Mouse (Mus musculus): ENCODE data around the gene Msh6. TPM values are rescaled to one million over a fixed set of nuclear protein-coding genes. Genes with fewer than 3 reads are reported as not detected.

The Msh6 gene
- polyA plus RNA-seq, 1 experiment: 19.0 TPM

GRCm38 (mm10) chr17:87982112-87982511, 7.2 kb downstream of the Msh6 start:
- H3K4me1 ChIP-seq (ENCODE audit: control insufficient read depth, insufficient read depth, low read length): peaks cover 17% of the 10 kb centered on the region
- H3K27ac ChIP-seq (ENCODE audit: insufficient read depth, low read depth, low read length): no peak overlapping the region
- TF ChIP-seq POLR2A (IDR thresholded peaks at IDR 0.05; ENCODE audit: borderline replicate concordance, low read depth, low read length): no peak
- TF ChIP-seq CTCF (IDR thresholded peaks at IDR 0.05; ENCODE audit: low read depth, low read length): no peak
- no peak overlapping the region for H3K4me3 ChIP-seq (ENCODE audit: insufficient read depth, low read length)

DNA sequence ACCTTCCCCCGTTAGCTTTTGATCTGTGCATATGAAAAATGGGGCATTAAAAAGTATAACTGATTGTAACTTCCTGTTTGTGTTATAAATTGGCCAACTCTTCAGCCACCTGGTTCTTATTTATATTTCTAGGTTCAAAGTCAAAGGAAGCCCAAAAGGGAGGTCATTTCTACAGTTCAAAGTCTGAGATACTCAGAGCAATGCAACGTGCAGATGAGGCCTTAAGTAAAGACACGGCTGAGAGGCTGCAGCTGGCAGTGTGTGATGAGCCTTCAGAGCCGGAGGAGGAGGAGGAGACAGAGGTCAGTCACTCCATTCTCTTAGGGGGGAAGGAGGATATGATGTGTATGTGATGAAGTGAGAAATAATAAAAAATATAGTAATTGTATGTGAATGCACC, 8.5 kb downstream of the Msh6 start:
- Histone ChIP-seq H3K4me1 (ENCODE audit: control insufficient read depth, insufficient read depth, low read length) (peaks cover 17% of the 10 kb centered on the region), H3K27ac (ENCODE audit: insufficient read depth, low read depth, low read length) (no peak overlapping the region), H3K4me3 (ENCODE audit: insufficient read depth, low read length) (no peak overlapping the region)
- TF ChIP-seq POLR2A (IDR thresholded peaks at IDR 0.05; ENCODE audit: borderline replicate concordance, low read depth, low read length) (no peak), CTCF (IDR thresholded peaks at IDR 0.05; ENCODE audit: low read depth, low read length) (no peak)

- H3K4me1 ChIP-seq (ENCODE audit: control insufficient read depth, insufficient read depth, low read length): peaks cover 17% of the 10 kb centered on the region
- TF ChIP-seq POLR2A (IDR thresholded peaks at IDR 0.05; ENCODE audit: borderline replicate concordance, low read depth, low read length) (no peak), CTCF (IDR thresholded peaks at IDR 0.05; ENCODE audit: low read depth, low read length) (no peak)
- H3K27ac ChIP-seq (ENCODE audit: insufficient read depth, low read depth, low read length): peak overlapping the region; percentile 22
- H3K4me3 ChIP-seq (ENCODE audit: insufficient read depth, low read length): no peak overlapping the region
These were observed 9.8 kb downstream of the Msh6 start for GRCm38 (mm10) chr17:87984440-87985214.

DNA sequence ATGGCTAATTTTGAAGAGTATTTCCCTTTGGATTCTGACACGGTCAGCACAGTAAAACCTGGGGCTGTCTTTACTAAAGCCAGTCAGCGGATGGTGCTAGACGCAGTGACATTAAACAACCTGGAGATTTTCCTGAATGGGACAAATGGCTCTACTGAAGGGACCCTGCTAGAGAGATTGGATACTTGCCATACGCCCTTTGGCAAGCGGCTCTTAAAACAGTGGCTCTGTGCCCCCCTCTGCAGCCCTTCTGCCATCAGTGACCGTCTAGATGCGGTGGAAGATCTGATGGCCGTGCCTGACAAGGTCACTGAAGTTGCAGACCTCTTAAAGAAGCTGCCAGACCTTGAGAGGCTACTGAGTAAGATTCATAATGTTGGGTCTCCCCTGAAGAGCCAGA, 11.1 kb downstream of the Msh6 start:
- TF ChIP-seq POLR2A (IDR thresholded peaks at IDR 0.05; ENCODE audit: borderline replicate concordance, low read depth, low read length) (no peak), CTCF (IDR thresholded peaks at IDR 0.05; ENCODE audit: low read depth, low read length) (no peak)
- Histone ChIP-seq H3K27ac (ENCODE audit: insufficient read depth, low read depth, low read length) (no peak overlapping the region), H3K4me1 (ENCODE audit: control insufficient read depth, insufficient read depth, low read length) (peaks cover 14% of the 10 kb centered on the region), H3K4me3 (ENCODE audit: insufficient read depth, low read length) (no peak overlapping the region)

- peaks cover 14% of the 10 kb centered on the region for H3K4me1 ChIP-seq (ENCODE audit: control insufficient read depth, insufficient read depth, low read length)
- TF ChIP-seq POLR2A (IDR thresholded peaks at IDR 0.05; ENCODE audit: borderline replicate concordance, low read depth, low read length): no peak
- H3K27ac ChIP-seq (ENCODE audit: insufficient read depth, low read depth, low read length): no peak overlapping the region
- no peak overlapping the region for H3K4me3 ChIP-seq (ENCODE audit: insufficient read depth, low read length)
These were observed 12.6 kb downstream of the Msh6 start for GRCm38 (mm10) chr17:87987507-87987906.

GRCm38 (mm10) chr17:87992154-87992553, 17.3 kb downstream of the Msh6 start:
- no peak overlapping the region for H3K4me3 ChIP-seq (ENCODE audit: insufficient read depth, low read length)
- TF ChIP-seq POLR2A (IDR thresholded peaks at IDR 0.05; ENCODE audit: borderline replicate concordance, low read depth, low read length): no peak
- TF ChIP-seq CTCF (IDR thresholded peaks at IDR 0.05; ENCODE audit: low read depth, low read length): no peak
- H3K4me1 ChIP-seq (ENCODE audit: control insufficient read depth, insufficient read depth, low read length): no peaks in the 10 kb centered on the region
- no peak overlapping the region for H3K27ac ChIP-seq (ENCODE audit: insufficient read depth, low read depth, low read length)

GRCm38 (mm10) chr17:87993338-87993737, 18.5 kb downstream of the Msh6 start:
- Histone ChIP-seq H3K4me1 (ENCODE audit: control insufficient read depth, insufficient read depth, low read length) (no peaks in the 10 kb centered on the region), H3K27ac (ENCODE audit: insufficient read depth, low read depth, low read length) (no peak overlapping the region), H3K4me3 (ENCODE audit: insufficient read depth, low read length) (no peak overlapping the region)
- no peak for TF ChIP-seq POLR2A (IDR thresholded peaks at IDR 0.05; ENCODE audit: borderline replicate concordance, low read depth, low read length)
- no peak for TF ChIP-seq CTCF (IDR thresholded peaks at IDR 0.05; ENCODE audit: low read depth, low read length)

DNA sequence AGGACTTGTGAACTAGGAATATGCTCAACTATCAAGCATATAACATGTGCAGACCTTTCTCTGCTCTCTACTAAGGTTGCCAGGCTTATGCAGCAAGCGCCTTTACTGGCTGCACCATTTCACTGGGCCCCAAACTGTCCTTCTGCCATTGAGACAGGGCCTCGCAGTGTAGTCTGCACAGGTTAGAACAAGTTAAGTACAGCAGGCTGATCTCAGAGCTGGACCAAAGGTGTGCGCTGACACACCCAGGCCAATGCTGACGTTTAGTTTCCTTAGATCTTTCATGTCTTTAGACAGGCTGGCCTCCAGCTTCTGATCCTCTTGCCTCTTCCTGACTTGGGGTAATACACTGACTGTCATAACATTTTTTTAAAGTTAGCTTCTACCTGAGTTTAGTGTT, 22.9 kb downstream of the Msh6 start:
- no peak for TF ChIP-seq CTCF (IDR thresholded peaks at IDR 0.05; ENCODE audit: low read depth, low read length)
- TF ChIP-seq POLR2A (IDR thresholded peaks at IDR 0.05; ENCODE audit: borderline replicate concordance, low read depth, low read length): no peak
- Histone ChIP-seq H3K4me3 (ENCODE audit: insufficient read depth, low read length) (no peak overlapping the region), H3K4me1 (ENCODE audit: control insufficient read depth, insufficient read depth, low read length) (no peaks in the 10 kb centered on the region), H3K27ac (ENCODE audit: insufficient read depth, low read depth, low read length) (no peak overlapping the region)

- TF ChIP-seq CTCF (IDR thresholded peaks at IDR 0.05; ENCODE audit: low read depth, low read length) (no peak), POLR2A (IDR thresholded peaks at IDR 0.05; ENCODE audit: borderline replicate concordance, low read depth, low read length) (no peak)
- Histone ChIP-seq H3K4me1 (ENCODE audit: control insufficient read depth, insufficient read depth, low read length) (no peaks in the 10 kb centered on the region), H3K4me3 (ENCODE audit: insufficient read depth, low read length) (no peak overlapping the region), H3K27ac (ENCODE audit: insufficient read depth, low read depth, low read length) (no peak overlapping the region)
These were observed 30.0 kb downstream of the Msh6 start for GRCm38 (mm10) chr17:88004892-88005291.

DNA sequence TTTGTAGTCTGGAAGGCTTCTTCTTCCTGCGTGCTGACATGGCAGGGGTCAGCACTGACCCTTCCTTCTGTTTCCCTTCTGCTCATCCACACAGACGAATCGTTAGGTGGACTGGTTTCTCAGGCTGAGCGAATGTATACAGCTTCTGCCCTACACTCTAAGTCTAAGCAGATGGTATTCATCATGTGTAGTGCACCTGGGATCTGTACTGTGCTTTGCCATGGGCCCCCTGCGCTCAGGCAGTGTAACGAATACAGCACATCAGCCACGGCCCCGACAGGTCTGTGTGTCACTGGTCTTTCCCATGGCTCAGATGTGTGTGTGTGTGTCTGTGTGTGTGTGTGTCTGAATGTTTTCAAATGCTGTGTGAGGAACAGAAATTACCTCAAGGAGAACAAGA, 32.1 kb downstream of the Msh6 start:
- H3K4me3 ChIP-seq (ENCODE audit: insufficient read depth, low read length): no peak overlapping the region

More for the DNA sequence above, 32.1 kb downstream of the Msh6 start:
- Histone ChIP-seq H3K27ac (ENCODE audit: insufficient read depth, low read depth, low read length) (no peak overlapping the region), H3K4me1 (ENCODE audit: control insufficient read depth, insufficient read depth, low read length) (no peaks in the 10 kb centered on the region)
- no peak for TF ChIP-seq CTCF (IDR thresholded peaks at IDR 0.05; ENCODE audit: low read depth, low read length)

Data from bone marrow macrophage, adult 2 months (primary cell).